Mouse (Mus musculus): ENCODE data around the gene Celsr1. TPM values are rescaled to one million over a fixed set of nuclear protein-coding genes. Genes with fewer than 3 reads are reported as not detected.

The Celsr1 gene
- total RNA-seq, 4 experiments from 2014 or later = 5.5 to 6.9 (median 6.2) TPM

GRCm38 (mm10) chr15:86035913-86036312 is 2.3 kb upstream of the Celsr1 start:
- no peak for DNase-seq (ENCODE audit: low spot score in 2 of 2)

DNA sequence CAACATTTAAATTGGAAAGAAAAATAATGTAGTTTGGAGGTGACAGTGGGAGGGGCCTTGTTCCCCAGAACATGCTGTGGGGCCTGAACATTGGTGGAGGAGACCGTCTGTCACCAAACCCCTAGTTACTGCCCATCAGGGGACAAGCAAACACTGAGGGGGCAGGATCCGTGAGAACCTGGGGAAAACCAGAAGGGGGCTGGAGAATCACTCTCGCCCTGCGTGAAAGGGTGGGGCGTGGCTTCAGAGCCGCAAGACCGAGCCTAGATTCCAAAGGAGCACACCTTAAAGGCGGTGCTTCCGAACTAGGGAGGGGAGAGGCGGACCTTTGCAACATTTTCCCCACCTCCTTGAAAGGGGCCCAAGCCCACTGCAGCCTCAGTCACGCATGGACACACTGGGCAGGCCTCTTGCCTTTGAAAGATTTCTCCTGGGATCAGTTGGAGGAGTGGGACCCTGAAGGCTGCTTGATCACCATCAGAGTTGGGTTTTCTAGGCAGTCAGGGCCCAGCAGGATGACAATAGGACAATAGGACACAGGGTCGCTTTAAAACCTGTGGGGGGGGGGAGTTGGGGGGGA is 1.3 kb upstream of the Celsr1 start:
- DNase-seq (ENCODE audit: low spot score in 2 of 2) = no peak

DNA sequence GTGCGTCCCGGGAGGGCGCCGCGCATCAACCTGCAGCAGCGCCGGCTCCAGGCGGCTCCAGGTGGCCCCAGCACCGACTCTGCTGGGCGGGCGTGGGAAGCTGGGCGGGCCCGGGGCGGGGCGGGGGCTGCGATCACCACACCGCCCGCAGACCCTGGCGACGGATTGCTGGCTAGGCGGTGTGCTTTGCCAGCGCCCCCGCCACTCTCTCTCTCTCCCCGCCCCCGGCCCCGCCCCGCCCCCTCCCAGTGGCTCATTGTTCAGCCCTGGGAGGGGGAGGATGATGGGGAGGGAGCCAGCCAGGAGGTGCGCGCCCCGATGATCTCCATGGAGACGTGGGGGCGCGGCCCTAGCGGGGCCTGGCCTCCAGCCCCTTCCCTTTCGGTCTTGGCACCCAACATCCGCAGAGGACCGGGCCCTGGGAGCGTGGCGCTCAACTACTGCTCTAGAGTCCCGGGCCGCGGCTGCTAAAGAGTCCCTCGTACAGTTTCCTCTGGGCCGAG is 495 bp upstream of the Celsr1 start:
- no peak for DNase-seq (ENCODE audit: low spot score in 2 of 2)

DNA sequence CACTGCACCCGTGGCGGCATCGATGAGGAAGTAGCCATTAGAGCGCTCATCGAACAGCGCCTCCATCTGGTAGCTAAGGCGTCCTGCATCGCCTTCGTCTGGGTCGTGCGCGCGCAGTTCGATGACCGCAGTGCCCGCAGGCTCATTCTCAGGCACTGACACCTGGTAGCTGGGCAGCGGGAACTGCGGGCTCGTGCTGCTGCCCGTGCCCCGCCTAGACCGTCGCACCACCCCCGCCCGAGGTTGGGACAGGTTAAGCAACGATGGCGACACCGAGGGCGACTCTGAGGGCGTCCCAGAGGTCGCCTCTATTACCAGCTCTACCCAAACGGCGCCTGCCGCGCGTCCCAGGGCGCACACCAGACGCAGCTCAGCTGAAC is 776 bp downstream of the Celsr1 start:
- no peak for DNase-seq (ENCODE audit: low spot score in 2 of 2)

- DNase-seq (ENCODE audit: low spot score in 2 of 2) = no peak
Measured at GRCm38 (mm10) chr15:86029981-86030380, 3.6 kb downstream of the Celsr1 start.

- DNase-seq (ENCODE audit: low spot score in 2 of 2) = no peak
Measured at GRCm38 (mm10) chr15:86027871-86028270, 5.7 kb downstream of the Celsr1 start.

GRCm38 (mm10) chr15:86021971-86022370 is 11.6 kb downstream of the Celsr1 start:
- DNase-seq (ENCODE audit: low spot score in 2 of 2) = no peak

DNA sequence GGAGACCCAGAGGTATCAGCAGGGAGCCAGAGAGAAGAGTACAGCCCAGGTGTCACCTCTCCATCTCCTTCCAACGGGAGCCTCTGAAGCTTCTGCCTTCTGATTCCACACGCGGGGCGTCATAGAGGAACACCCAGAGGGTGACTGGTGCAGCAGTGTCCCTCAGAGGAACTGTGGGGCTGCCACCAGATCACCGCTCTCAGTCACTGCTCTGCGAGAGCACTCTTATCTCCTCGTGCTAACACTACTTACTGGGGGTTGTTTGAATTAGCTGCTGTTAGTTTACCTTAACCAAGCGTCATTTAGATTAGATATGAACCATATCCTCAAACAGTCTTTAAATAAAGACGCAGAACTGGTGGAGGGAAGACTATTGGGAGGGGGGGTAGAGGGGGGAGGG is 12.3 kb downstream of the Celsr1 start:
- no peak for DNase-seq (ENCODE audit: low spot score in 2 of 2)

DNA sequence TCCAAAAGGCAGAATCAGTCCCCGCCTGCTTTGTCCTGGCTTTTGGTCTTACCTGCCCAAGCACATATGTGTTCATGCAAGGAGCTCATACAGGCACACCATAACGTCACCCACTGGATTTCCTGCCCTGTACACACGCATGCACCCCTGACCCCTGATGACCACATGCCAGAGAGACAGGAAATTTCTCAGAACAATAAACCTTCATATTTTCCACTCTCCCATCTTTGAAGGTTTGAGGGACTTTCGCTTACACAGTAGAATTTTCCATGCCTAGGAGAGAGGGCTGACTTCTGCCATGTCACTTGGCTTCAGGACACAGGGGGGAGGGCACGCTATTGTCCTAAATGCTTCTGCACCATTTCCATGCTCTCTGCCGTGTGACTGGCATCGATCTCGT is 13.6 kb downstream of the Celsr1 start:
- DNase-seq (ENCODE audit: low spot score in 2 of 2) = no peak

- DNase-seq (ENCODE audit: low spot score in 2 of 2) = no peak
Measured at GRCm38 (mm10) chr15:86018753-86019512, 14.6 kb downstream of the Celsr1 start.

- no peak for DNase-seq (ENCODE audit: low spot score in 2 of 2)
Measured at GRCm38 (mm10) chr15:86017336-86017735, 16.2 kb downstream of the Celsr1 start.

DNA sequence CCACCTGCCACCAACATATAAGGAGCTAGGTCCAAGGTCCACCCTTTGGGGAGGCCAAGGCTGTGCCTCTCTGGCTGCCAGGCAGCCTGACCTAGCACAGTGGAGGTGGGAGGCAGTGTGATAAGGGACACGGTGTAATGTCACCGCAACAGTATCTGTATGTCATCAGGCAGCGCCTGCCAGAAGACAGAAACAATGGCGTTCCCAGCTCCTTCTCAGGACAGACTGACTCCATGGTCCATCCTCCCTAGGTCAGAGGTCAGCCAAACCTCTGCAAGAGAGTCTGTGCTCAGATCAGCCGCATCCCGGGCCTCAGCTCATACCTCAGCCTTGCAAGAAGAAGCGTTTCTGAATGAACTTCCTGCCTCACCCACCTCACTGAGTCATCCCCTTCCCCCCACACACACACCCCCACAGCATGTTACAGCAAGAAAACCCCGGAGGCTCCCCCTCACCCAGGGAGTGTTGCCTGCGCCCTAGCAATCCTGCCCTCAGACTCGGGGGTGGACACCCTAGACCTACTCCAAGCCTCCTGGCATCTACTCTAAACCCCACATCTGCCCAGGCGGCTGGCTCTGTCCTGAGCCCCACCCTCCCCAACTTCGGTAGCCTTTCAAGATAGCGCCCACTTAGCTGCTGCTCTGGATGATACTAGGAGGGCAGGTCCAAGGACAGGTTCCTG is 17.6 kb downstream of the Celsr1 start:
- no peak for DNase-seq (ENCODE audit: low spot score in 2 of 2)

GRCm38 (mm10) chr15:86015026-86015425 is 18.6 kb downstream of the Celsr1 start:
- no peak for DNase-seq (ENCODE audit: low spot score in 2 of 2)

- no peak for DNase-seq (ENCODE audit: low spot score in 2 of 2)
Measured at GRCm38 (mm10) chr15:86013656-86014055, 19.9 kb downstream of the Celsr1 start.

GRCm38 (mm10) chr15:86013130-86013529 is 20.4 kb downstream of the Celsr1 start:
- DNase-seq (ENCODE audit: low spot score in 2 of 2) = no peak

DNA sequence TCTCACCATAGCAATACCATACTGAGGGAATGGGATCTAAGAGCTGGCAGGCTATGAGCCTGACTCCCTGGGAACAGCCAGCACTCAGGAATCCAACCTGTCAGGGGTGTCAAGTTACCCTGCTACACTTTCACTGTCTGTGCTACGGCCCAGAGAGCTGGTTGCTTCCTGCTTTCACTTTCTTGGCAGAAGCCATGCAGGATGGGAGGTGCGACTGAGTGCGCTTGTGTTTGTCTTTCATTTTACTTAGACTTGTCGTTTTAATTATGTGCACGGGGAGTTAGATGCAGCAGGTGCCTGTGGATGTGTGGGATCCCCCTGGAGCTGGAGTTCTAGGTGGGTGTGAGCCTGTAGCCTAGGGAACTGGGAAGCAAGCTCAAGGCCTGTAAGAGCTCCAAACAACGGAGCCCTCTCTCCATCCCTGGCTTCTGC is 25.9 kb downstream of the Celsr1 start:
- no peak for DNase-seq (ENCODE audit: low spot score in 2 of 2)

DNA sequence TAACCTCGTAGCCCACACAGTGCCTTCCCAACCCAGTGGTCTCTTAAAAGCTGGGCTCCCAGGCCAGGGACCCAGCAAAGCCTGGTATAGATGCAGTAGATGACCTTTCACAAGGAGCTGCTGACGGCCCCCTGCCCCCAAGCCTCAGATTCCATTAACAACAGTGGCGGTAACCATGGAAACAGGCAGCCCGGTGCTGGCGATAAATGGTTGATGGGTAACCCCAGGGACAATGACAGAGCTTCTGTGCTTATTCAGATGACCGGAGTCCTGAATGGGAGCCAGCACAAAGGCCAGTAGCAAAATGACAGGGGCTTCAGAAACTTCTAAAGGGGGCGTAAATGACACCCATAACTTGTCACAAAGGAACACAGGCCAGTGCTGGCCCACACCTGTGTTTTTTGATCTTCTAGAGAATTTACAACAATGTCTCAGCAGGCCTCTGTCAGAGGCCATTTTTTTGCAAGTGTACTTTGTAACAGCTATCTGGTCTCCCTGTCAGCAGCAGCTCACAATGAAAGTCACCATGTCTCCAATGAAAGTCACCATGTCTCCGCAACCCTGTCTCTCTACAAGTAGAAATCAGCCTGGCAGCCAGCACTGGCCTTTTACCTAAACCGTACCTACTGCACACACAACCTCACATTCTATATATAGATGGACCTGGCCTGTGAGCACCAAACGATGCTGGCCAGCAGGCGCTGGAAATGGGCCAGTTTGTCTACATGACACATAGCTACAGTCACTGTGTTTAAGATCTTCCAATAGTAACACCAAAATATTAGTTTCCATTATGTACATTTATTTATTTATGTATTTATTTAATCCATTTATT is 27.7 kb downstream of the Celsr1 start:
- DNase-seq (ENCODE audit: low spot score in 2 of 2) = no peak

- no peak for DNase-seq (ENCODE audit: low spot score in 2 of 2)
Measured at GRCm38 (mm10) chr15:86004048-86004447, 29.5 kb downstream of the Celsr1 start.

GRCm38 (mm10) chr15:86000706-86001292 is 32.8 kb downstream of the Celsr1 start:
- peak in 1 of 2 experiments; percentile 28 for DNase-seq (ENCODE audit: low spot score in 2 of 2)

DNA sequence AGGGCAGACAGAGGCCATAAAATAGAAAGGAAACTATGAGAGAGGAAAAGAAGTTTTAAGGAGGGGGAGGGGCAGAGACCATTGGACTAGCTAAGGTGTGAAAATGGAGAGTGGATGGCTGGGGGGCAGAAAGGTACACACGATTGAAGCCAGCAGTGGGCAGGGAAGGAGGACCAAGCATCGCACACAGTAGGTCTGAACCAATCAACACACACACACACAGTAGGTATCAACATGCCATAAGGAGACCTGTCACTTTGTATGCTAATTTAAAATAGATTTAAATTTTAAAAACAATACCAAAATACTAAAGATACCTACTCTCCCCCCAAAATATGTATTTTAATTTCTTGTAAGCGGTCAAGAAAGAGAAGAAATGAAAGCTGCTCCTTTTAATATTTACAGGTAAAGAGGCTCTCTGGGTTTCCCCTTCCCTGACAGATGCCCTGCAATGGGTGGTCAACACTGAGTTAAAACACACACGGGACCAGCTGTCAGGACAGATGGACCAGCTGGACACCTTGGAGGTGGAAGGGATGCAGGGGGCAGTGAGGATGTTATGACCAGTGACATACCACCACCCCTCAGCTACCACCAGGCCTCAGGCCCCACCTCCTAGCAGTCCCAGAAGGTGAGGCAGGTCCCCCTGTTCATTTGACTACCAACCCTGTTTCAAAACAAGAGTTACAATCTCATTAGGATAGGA is 34.9 kb downstream of the Celsr1 start:
- no peak for DNase-seq (ENCODE audit: low spot score in 2 of 2)
